Mouse (Mus musculus): ENCODE results near the gene Tmed3. TPM values are rescaled to one million over a fixed set of nuclear protein-coding genes. Genes with fewer than 3 reads are reported as not detected.

Gene Tmed3
- 62.9 and 63.7 TPM in 2 replicates for polyA plus RNA-seq (2014; fragmentation: Nextera tagmentation; extraction: Ambion mirVana)

DNA sequence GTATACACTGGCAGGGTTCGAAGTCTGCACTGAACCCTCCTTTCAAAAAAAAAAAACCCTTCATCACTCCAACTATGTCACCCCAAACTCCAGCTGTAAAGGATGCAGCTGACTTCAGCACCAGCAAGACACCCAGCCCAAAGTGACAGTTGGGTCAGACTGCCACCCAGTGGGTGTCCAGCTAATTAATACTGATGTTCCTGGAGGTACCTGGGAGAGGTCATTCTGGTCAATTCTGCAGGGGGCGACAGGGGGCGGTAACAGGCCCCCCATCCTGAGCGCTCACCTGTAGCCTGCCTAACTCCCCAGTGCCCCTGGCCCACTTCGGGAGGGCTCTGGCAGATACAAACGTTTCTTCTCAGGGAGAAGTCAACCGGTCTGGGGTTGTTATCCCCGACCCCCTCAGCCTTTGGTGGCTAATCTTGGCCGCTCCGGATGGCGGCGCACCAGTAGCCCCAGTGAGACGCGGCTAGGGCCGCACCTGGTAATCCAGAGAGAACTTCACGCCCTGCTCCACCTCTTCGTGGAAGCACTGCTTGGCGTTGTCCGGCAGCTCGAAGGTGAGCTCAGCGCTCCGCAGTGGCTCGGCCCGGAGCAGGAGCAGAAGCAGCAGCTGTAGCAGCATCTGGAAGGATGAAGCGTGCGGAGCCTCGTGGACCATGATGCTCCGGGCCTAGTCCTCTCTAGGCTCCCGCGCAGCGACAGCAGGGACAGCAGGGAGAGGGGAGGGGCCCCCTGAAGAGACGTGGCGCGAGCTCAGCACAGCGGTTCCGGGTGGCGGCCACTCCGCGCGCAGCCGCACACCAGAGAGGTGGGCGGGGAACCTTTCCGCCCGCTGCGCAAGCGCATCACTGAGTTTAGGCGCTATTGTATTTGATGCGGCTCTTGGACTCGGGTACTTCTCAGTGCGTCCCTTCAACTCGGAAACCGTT is at the start of gene Tmed3:
Gene Tmed3, minus strand, starts transcription at position 804 of the 932 bp plus-strand sequence.
- Histone ChIP-seq H3K4me2 (peak within 1 kb of the TSS; percentile 91), H3K9me3 (ENCODE audit: control insufficient read depth, low read length) (no peaks in the 10 kb centered on the region), H3K4me1 (replicated peaks; ENCODE audit: control insufficient read depth, insufficient read depth, low read length) (no peaks in the 10 kb centered on the region), H3K9ac (ENCODE audit: low read depth, low read length) (peak within 1 kb of the TSS; percentile 85), H3K27me3 (replicated peaks; ENCODE audit: control insufficient read depth, insufficient read depth, low read length) (no peaks in the 10 kb centered on the region), H3K27ac (ENCODE audit: low read depth, low read length) (peak within 1 kb of the TSS; percentile 64), H3K4me3 (ENCODE audit: low read depth, low read length) (peak within 1 kb of the TSS; percentile 64), H3K36me3 (ENCODE audit: control insufficient read depth, insufficient read depth, low read length) (peaks cover 3% of the 10 kb centered on the region; the same call in 1 of the 2 replicates)
- ATAC-seq (replicated peaks; ENCODE audit: low FRiP score) (peak; percentile 99), DNase-seq (ENCODE audit: low spot score) (peak; percentile 84)
- 2% methylated on average over 52 of the region's 52 CpGs for WGBS

GRCm38 (mm10) chr9:89740041-89740440 is 35.2 kb upstream of the Tmed3 start:
- H3K27me3 ChIP-seq (replicated peaks; ENCODE audit: control insufficient read depth, insufficient read depth, low read length) = no peaks in the 10 kb centered on the region
- H3K4me3 ChIP-seq (ENCODE audit: low read depth, low read length) = no peak overlapping the region
- H3K4me2 ChIP-seq = no peak overlapping the region

DNA sequence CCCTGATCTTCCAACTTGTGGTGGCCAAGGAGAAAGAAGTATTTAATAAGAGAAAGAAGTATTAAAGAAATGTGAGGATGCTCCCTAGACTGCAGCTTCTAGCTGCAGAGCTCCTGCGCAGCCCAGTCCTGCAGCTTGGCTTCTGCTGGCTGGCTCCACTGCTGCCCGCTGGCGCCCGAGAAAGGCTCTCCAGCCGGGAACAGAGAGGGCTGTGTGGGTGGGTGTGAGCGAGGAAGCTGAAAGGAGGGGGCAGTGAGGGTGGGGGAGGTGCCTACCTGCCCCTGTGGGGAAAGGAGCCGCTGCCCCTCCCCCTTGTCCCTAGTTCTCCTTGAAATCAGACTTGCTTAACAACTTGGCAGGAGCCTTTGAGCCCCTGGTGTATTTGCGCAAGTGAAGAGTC is 33.4 kb upstream of the Tmed3 start, which contains the start of gene Ankrd34c:
Gene Ankrd34c, minus strand, starts transcription at position 181 of the 400 bp plus-strand sequence.
- no peaks in the 10 kb centered on the region for H3K9me3 ChIP-seq (ENCODE audit: control insufficient read depth, low read length)
- H3K4me1 ChIP-seq (replicated peaks; ENCODE audit: control insufficient read depth, insufficient read depth, low read length) = no peaks in the 10 kb centered on the region
- no peaks in the 10 kb centered on the region for H3K27me3 ChIP-seq (replicated peaks; ENCODE audit: control insufficient read depth, insufficient read depth, low read length)
- no peaks in the 10 kb centered on the region for H3K36me3 ChIP-seq (ENCODE audit: control insufficient read depth, insufficient read depth, low read length)
- no peak within 1 kb of the TSS for H3K9ac ChIP-seq (ENCODE audit: low read depth, low read length)
- WGBS = 8% methylated on average over 8 of the region's 8 CpGs
- no peak within 1 kb of the TSS for H3K4me3 ChIP-seq (ENCODE audit: low read depth, low read length)
- H3K27ac ChIP-seq (ENCODE audit: low read depth, low read length) = no peak within 1 kb of the TSS
- H3K4me2 ChIP-seq = no peak within 1 kb of the TSS
- no peak for DNase-seq (ENCODE audit: low spot score)
- no peak for ATAC-seq (replicated peaks; ENCODE audit: low FRiP score)

More at GRCm38 (mm10) chr9:89740041-89740440, 35.2 kb upstream of the Tmed3 start:
- ATAC-seq (replicated peaks; ENCODE audit: low FRiP score) (no peak), DNase-seq (ENCODE audit: low spot score) (no peak)
- H3K36me3 ChIP-seq (ENCODE audit: control insufficient read depth, insufficient read depth, low read length) = no peaks in the 10 kb centered on the region
- no peaks in the 10 kb centered on the region for H3K9me3 ChIP-seq (ENCODE audit: control insufficient read depth, low read length)
- H3K27ac ChIP-seq (ENCODE audit: low read depth, low read length) = no peak overlapping the region
- no peaks in the 10 kb centered on the region for H3K4me1 ChIP-seq (replicated peaks; ENCODE audit: control insufficient read depth, insufficient read depth, low read length)
- H3K9ac ChIP-seq (ENCODE audit: low read depth, low read length) = no peak overlapping the region

DNA sequence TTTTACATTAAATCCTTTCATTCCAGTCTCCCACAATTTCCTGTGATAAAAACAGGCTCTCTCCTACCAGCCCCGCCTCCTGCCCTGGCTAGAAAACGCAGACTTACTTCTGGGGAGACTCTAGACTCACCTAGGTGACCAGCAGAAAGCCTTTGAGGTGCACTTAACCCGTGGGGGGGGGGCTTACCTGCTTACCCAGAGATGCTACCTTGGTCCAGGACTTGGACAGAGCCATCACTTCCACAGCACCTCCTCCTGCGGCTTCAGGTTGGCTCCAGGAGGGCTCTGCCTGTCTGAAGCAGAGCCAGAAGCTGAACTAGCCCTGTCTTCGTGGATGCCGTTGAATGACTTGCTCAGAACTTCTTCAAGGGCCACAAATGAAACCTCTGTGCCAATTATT is 33.0 kb upstream of the Tmed3 start:
- 8% methylated on average over 6 of the region's 6 CpGs for WGBS
- Histone ChIP-seq H3K27ac (ENCODE audit: low read depth, low read length) (no peak overlapping the region), H3K27me3 (replicated peaks; ENCODE audit: control insufficient read depth, insufficient read depth, low read length) (no peaks in the 10 kb centered on the region), H3K4me2 (no peak overlapping the region), H3K4me3 (ENCODE audit: low read depth, low read length) (no peak overlapping the region), H3K9ac (ENCODE audit: low read depth, low read length) (no peak overlapping the region), H3K4me1 (replicated peaks; ENCODE audit: control insufficient read depth, insufficient read depth, low read length) (no peaks in the 10 kb centered on the region), H3K9me3 (ENCODE audit: control insufficient read depth, low read length) (no peaks in the 10 kb centered on the region), H3K36me3 (ENCODE audit: control insufficient read depth, insufficient read depth, low read length) (no peaks in the 10 kb centered on the region)
- DNase-seq (ENCODE audit: low spot score) (no peak), ATAC-seq (replicated peaks; ENCODE audit: low FRiP score) (no peak)

DNA sequence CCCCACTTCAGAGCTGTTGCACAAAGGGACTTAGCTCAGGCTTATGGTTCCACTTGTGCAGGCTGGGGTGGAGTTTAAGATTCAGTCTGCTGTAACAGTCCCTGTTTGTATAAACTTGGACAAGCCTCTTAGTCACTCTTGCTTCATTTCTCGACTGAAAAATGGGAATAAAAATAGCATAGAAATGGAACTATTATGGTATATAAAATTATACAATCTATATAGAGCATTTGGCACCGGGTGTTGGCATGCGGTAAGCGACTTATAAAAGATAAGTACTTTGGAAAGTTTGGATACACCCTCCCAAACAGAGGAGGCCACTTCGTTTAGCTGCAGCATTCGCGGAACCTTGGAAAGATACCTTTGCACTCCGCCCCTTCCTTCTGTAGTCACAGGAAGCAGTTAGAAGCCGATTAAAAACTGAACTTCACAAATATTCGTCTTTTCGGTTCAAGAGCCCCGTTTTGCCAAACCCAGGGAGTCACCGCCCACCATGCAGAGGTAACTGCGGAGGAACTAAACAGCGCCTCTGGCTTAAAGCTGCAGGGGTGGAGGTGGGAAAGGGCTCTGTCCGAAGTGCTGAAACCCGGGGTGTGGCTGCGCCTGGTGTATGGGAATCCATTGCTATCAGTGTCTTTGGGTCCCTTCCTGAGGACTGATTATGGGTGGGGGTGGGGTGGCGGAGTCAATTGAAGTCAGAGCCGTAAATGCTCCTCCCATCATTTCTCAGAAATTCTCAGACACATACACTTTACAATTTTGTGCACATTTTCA is 32.3 kb upstream of the Tmed3 start:
- peak; percentile 63 for DNase-seq (ENCODE audit: low spot score)
- no peaks in the 10 kb centered on the region for H3K27me3 ChIP-seq (replicated peaks; ENCODE audit: control insufficient read depth, insufficient read depth, low read length)
- ATAC-seq (replicated peaks; ENCODE audit: low FRiP score) = peak; percentile 57; the same call in 1 of the 2 replicates
- H3K9me3 ChIP-seq (ENCODE audit: control insufficient read depth, low read length) = no peaks in the 10 kb centered on the region
- no peaks in the 10 kb centered on the region for H3K36me3 ChIP-seq (ENCODE audit: control insufficient read depth, insufficient read depth, low read length)
- no peak overlapping the region for H3K4me3 ChIP-seq (ENCODE audit: low read depth, low read length)
- H3K4me1 ChIP-seq (replicated peaks; ENCODE audit: control insufficient read depth, insufficient read depth, low read length) = no peaks in the 10 kb centered on the region
- WGBS = 10% methylated on average over 20 of the region's 20 CpGs
- no peak overlapping the region for H3K4me2 ChIP-seq
- no peak overlapping the region for H3K27ac ChIP-seq (ENCODE audit: low read depth, low read length)
- no peak overlapping the region for H3K9ac ChIP-seq (ENCODE audit: low read depth, low read length)

DNA sequence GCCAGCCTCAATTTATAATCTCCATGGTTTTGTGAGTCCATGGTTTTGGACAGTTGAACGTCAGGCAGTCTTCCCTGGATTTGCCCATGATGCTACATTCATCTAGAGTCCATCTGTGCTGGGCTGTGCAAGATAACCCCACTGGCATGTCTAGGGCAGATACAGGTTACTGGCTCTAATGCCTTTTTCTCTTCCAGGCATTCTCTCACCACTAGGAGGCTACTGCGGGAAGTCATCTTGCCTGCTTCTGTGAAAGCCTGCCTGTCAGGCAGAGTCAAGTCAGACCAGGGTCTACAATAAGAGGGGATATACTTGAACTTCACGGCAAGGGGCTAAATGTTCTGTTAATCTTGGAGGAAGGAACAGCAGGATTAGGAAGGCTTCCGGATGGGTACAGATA is 2.0 kb upstream of the Tmed3 start:
- Histone ChIP-seq H3K9me3 (ENCODE audit: control insufficient read depth, low read length) (no peaks in the 10 kb centered on the region), H3K27ac (ENCODE audit: low read depth, low read length) (no peak overlapping the region), H3K4me1 (replicated peaks; ENCODE audit: control insufficient read depth, insufficient read depth, low read length) (no peaks in the 10 kb centered on the region), H3K27me3 (replicated peaks; ENCODE audit: control insufficient read depth, insufficient read depth, low read length) (no peaks in the 10 kb centered on the region), H3K4me3 (ENCODE audit: low read depth, low read length) (no peak overlapping the region), H3K4me2 (no peak overlapping the region), H3K36me3 (ENCODE audit: control insufficient read depth, insufficient read depth, low read length) (no peaks in the 10 kb centered on the region), H3K9ac (ENCODE audit: low read depth, low read length) (no peak overlapping the region)
- no peak for ATAC-seq (replicated peaks; ENCODE audit: low FRiP score)
- DNase-seq (ENCODE audit: low spot score) = no peak
- WGBS = 24% methylated on average over 4 of the region's 4 CpGs

GRCm38 (mm10) chr9:89705197-89705533 is 297 bp upstream of the Tmed3 start:
- peak; percentile 32 for ATAC-seq (replicated peaks; ENCODE audit: low FRiP score)

GRCm38 (mm10) chr9:89700910-89701457 is 3.9 kb downstream of the Tmed3 start:
- H3K36me3 ChIP-seq (ENCODE audit: control insufficient read depth, insufficient read depth, low read length) = peaks cover 10% of the 10 kb centered on the region; the same call in 1 of the 2 replicates
- no peak for ATAC-seq (replicated peaks; ENCODE audit: low FRiP score)

More at GRCm38 (mm10) chr9:89705197-89705533, 297 bp upstream of the Tmed3 start:
- Histone ChIP-seq H3K9me3 (ENCODE audit: control insufficient read depth, low read length) (no peaks in the 10 kb centered on the region), H3K9ac (ENCODE audit: low read depth, low read length) (peak overlapping the region; percentile 61), H3K4me2 (peak overlapping the region; percentile 91), H3K4me1 (replicated peaks; ENCODE audit: control insufficient read depth, insufficient read depth, low read length) (no peaks in the 10 kb centered on the region), H3K4me3 (ENCODE audit: low read depth, low read length) (peak overlapping the region; percentile 64), H3K27me3 (replicated peaks; ENCODE audit: control insufficient read depth, insufficient read depth, low read length) (no peaks in the 10 kb centered on the region), H3K36me3 (ENCODE audit: control insufficient read depth, insufficient read depth, low read length) (peaks cover 3% of the 10 kb centered on the region; the same call in 1 of the 2 replicates), H3K27ac (ENCODE audit: low read depth, low read length) (peak overlapping the region; percentile 64)
- no peak for DNase-seq (ENCODE audit: low spot score)
- WGBS = 9% methylated on average over 10 of the region's 10 CpGs

More at GRCm38 (mm10) chr9:89700910-89701457, 3.9 kb downstream of the Tmed3 start:
- Histone ChIP-seq H3K9me3 (ENCODE audit: control insufficient read depth, low read length) (no peaks in the 10 kb centered on the region), H3K27me3 (replicated peaks; ENCODE audit: control insufficient read depth, insufficient read depth, low read length) (no peaks in the 10 kb centered on the region), H3K9ac (ENCODE audit: low read depth, low read length) (no peak overlapping the region), H3K4me2 (no peak overlapping the region), H3K27ac (ENCODE audit: low read depth, low read length) (no peak overlapping the region), H3K4me3 (ENCODE audit: low read depth, low read length) (no peak overlapping the region), H3K4me1 (replicated peaks; ENCODE audit: control insufficient read depth, insufficient read depth, low read length) (no peaks in the 10 kb centered on the region)
- DNase-seq (ENCODE audit: low spot score) = no peak
- WGBS = 96% methylated on average over 2 of the region's 2 CpGs

Data from liver, embryonic 11.5 days (tissue).